ENCODE assay signal across 17 mouse cellular contexts in the genomic region with DNA sequence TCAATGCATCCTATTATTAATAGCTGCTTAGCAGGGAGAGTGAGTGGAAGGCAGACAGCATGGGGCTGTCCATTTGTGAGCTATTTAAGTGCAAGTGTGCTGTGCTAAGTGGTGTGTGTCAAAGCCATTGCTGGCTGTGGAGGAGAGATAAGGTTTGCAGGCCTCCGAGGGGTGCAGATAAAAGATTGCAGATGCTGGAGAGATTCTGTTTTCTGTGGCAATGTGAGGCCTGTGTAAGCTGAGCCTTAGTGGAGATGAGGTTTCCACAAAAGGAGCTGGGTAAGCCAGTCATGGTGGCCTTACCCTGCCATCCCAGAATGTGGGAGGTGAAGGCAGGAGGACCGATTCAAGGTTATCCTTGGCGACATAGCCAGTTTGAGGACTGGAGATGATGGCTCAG. TPM values are rescaled to one million over a fixed set of nuclear protein-coding genes. Genes with fewer than 3 reads are reported as not detected.
A peak's percentile ranks its signal among the peaks of the same experiment; 100 is the strongest.
DNase-seq lines count a peak whose midpoint lies in the region; ATAC-seq lines count a peak whose summit lies in the region.
"Had no signal": no experiment of that assay in that cellular context is flagged by ENCODE, and none has a peak within 500 bp of the region (broad histone marks: within the 10 kb centered on the region; RNA-seq: fewer than 3 reads in every experiment).

No protein-coding gene starts in this region.

- peaks cover 13% of the 10 kb centered on the region for H3K4me1 ChIP-seq in hindbrain, embryonic 13.5 days (replicated peaks)
- H3K4me1 ChIP-seq in hindbrain, embryonic 14.5 days (replicated peaks; ENCODE audit: control insufficient read depth, insufficient read depth, low read length), result peaks cover 6% of the 10 kb centered on the region; the same call in 1 of the 2 replicates
- H3K4me1 ChIP-seq in forebrain, embryonic 15.5 days, result peaks cover 13% of the 10 kb centered on the region

- H3K9ac ChIP-seq in hindbrain, embryonic 13.5 days, result no peak overlapping the region; the same call in 1 of the 2 replicates
- H3K9ac ChIP-seq in hindbrain, embryonic 14.5 days, result no peak overlapping the region
- no peak overlapping the region for H3K9ac ChIP-seq in forebrain, embryonic 15.5 days (replicated peaks)
- H3K9ac ChIP-seq: embryonic facial prominence, embryonic 13.5 days; forebrain, embryonic 13.5 days had no signal

- H3K4me3 ChIP-seq in hindbrain, embryonic 13.5 days, result no peak overlapping the region
- H3K4me3 ChIP-seq in hindbrain, embryonic 14.5 days (replicated peaks; ENCODE audit: low read length), result no peak overlapping the region
- H3K4me3 ChIP-seq in forebrain, embryonic 15.5 days, result no peak overlapping the region
- H3K4me3 ChIP-seq: embryonic facial prominence, embryonic 13.5 days; forebrain, embryonic 13.5 days; gastrocnemius, adult 2 months had no signal

- peak overlapping the region; percentile 55; the same call in 1 of the 2 replicates for H3K27ac ChIP-seq in hindbrain, embryonic 13.5 days
- H3K27ac ChIP-seq in hindbrain, embryonic 14.5 days, result no peak overlapping the region
- H3K27ac ChIP-seq in forebrain, embryonic 15.5 days (replicated peaks), result no peak overlapping the region
- H3K27ac ChIP-seq: embryonic facial prominence, embryonic 13.5 days; forebrain, embryonic 13.5 days; gastrocnemius, adult 2 months had no signal

- H3K9me3 ChIP-seq in hindbrain, embryonic 13.5 days, result peaks cover 3% of the 10 kb centered on the region; the same call in 1 of the 2 replicates
- no peaks in the 10 kb centered on the region for H3K9me3 ChIP-seq in hindbrain, embryonic 14.5 days (ENCODE audit: control insufficient read depth, low read length)
- H3K9me3 ChIP-seq in forebrain, embryonic 15.5 days, result no peaks in the 10 kb centered on the region
- H3K9me3 ChIP-seq: embryonic facial prominence, embryonic 13.5 days had no signal

- no peak overlapping the region for H3K4me2 ChIP-seq in hindbrain, embryonic 13.5 days
- H3K4me2 ChIP-seq in hindbrain, embryonic 14.5 days (replicated peaks), result no peak overlapping the region
- no peak overlapping the region for H3K4me2 ChIP-seq in forebrain, embryonic 15.5 days (replicated peaks)
- H3K4me2 ChIP-seq: embryonic facial prominence, embryonic 13.5 days; forebrain, embryonic 13.5 days had no signal

- 74% methylated on average over 3 of the region's 3 CpGs for WGBS in hindbrain, embryonic 13.5 days
- 67% methylated on average over 3 of the region's 3 CpGs for WGBS in hindbrain, embryonic 14.5 days
- 82% methylated on average over 3 of the region's 3 CpGs for WGBS in forebrain, embryonic 15.5 days

- no peak for ATAC-seq in hindbrain, embryonic 13.5 days (ENCODE audit: low FRiP score)
- no peak for ATAC-seq in hindbrain, embryonic 14.5 days (ENCODE audit: low FRiP score)
- ATAC-seq in erythroid progenitor cell, adult 5-6 weeks (replicated peaks; ENCODE audit: low FRiP score, poor library complexity, severe bottlenecking), result peak; percentile 69
- peak; percentile 77 for ATAC-seq in megakaryocyte-erythroid progenitor cell, adult 5-6 weeks (replicated peaks; ENCODE audit: low FRiP score, low TSS enrichment, poor library complexity, severe bottlenecking)
- ATAC-seq in granulocyte monocyte progenitor cell, adult 5-6 weeks (replicated peaks; ENCODE audit: poor library complexity, severe bottlenecking), result no peak
- ATAC-seq in forebrain, embryonic 15.5 days (replicated peaks), result no peak
- ATAC-seq: forebrain, embryonic 13.5 days; intestine, postnatal 0 days had no signal

- DNase-seq in hindbrain, embryonic 14.5 days (ENCODE audit: low spot score), result no peak
- peak; percentile 29 for DNase-seq in c-Kit-negative CD71-positive TER-119-positive erythroid progenitor cells, embryonic 14.5 days (ENCODE audit: low read depth, low spot score)
- DNase-seq: cerebellum, postnatal 25 days; gastrocnemius, adult 2 months; kidney, postnatal 10 days; layer of hippocampus, adult 9-11 months; lung, adult 18-20 months; thymus, adult 2 months had no signal

- no peaks in the 10 kb centered on the region for H3K27me3 ChIP-seq in hindbrain, embryonic 13.5 days
- no peaks in the 10 kb centered on the region for H3K27me3 ChIP-seq in hindbrain, embryonic 14.5 days (ENCODE audit: control insufficient read depth, insufficient read depth, low read length)
- H3K27me3 ChIP-seq in forebrain, embryonic 15.5 days, result no peaks in the 10 kb centered on the region
- H3K27me3 ChIP-seq: CH12.LX; forebrain, embryonic 13.5 days had no signal

- peaks cover 4% of the 10 kb centered on the region; the same call in 1 of the 2 replicates for H3K36me3 ChIP-seq in hindbrain, embryonic 13.5 days
- H3K36me3 ChIP-seq in hindbrain, embryonic 14.5 days (replicated peaks; ENCODE audit: control insufficient read depth, insufficient read depth), result no peaks in the 10 kb centered on the region
- no peaks in the 10 kb centered on the region for H3K36me3 ChIP-seq in forebrain, embryonic 15.5 days
- H3K36me3 ChIP-seq: embryonic facial prominence, embryonic 13.5 days had no signal

RNA-seq across cellular contexts. Expression of a gene that starts 27.2 kb away (rescaled TPM):
- 3,538 and 3,562 TPM in 2 replicates for polyA plus RNA-seq in hindbrain, embryonic 13.5 days (2015; fragmentation: Nextera tagmentation; extraction: Ambion mirVana)
- 3,726 and 3,749 TPM in 2 replicates for polyA plus RNA-seq in hindbrain, embryonic 14.5 days (2014; fragmentation: Nextera tagmentation; extraction: Ambion mirVana)
- total RNA-seq in erythroid progenitor cell, adult 5-6 weeks (2015; ENCODE audit: low replicate concordance), result 4,196 and 4,552 TPM in 2 replicates
- 1,708 and 2,374 TPM in 2 replicates for total RNA-seq in erythroid progenitor cell, adult 5-6 weeks (2017; ENCODE audit: low replicate concordance)
- total RNA-seq in megakaryocyte-erythroid progenitor cell, adult 5-6 weeks (2014; fragmentation: Nextera tagmentation), result 11,779 and 12,959 TPM in 2 replicates
- total RNA-seq in megakaryocyte-erythroid progenitor cell, adult 5-6 weeks (2017), result 14,853 and 18,691 TPM in 2 replicates
- total RNA-seq in granulocyte monocyte progenitor cell, adult 5-6 weeks (2014; fragmentation: Nextera tagmentation), result 11,615 and 12,636 TPM in 2 replicates
- 9,337 and 10,965 TPM in 2 replicates for total RNA-seq in granulocyte monocyte progenitor cell, adult 5-6 weeks (2017)
- 3,810 and 3,862 TPM in 2 replicates for polyA plus RNA-seq in forebrain, embryonic 15.5 days (2015; fragmentation: Nextera tagmentation; extraction: Ambion mirVana)

Comparison
In these comparisons a context has a peak if more than half of its experiments do, and no peak if none do; other contexts are left out.
1. ATAC-seq: peak in erythroid progenitor cell, adult 5-6 weeks (single experiment) and megakaryocyte-erythroid progenitor cell, adult 5-6 weeks (single experiment); none in hindbrain, embryonic 13.5 days (single experiment), hindbrain, embryonic 14.5 days (single experiment), granulocyte monocyte progenitor cell, adult 5-6 weeks (single experiment) and forebrain, embryonic 15.5 days (single experiment).